Mouse (Mus musculus): Measurements from ENCODE around the gene Gnai3.

The Gnai3 gene

DNA sequence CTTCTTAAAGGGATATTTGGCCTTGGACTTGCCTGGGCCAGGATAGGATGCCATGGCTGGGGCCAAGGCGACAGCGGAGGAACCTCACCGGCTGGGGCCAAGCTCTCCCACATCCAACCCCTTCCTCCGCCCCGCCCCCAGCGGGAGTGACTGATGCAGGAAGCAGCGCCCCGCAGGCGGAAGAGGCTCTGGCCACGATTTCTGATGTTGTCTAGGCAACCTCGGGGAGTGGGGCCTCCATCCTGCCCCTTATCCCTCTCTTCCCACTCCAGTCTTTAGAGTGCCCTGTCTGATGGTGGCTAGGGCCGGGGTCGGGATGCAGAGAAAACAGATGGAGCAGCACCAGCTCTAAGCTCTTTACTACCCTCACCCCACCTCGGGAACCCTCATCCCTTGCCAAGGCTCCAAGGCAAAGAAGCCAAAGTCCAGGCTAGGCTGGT, 60.6 kb downstream of the Gnai3 start:
- TF ChIP-seq GATA4 (IDR thresholded peaks at IDR 0.05; ENCODE audit: insufficient replicate concordance, low read length): no peak; the same call in 1 of the 2 replicates

- no peak for TF ChIP-seq GATA4 (IDR thresholded peaks at IDR 0.05; ENCODE audit: insufficient replicate concordance, low read length)
These were observed 61.1 kb downstream of the Gnai3 start for GRCm38 (mm10) chr3:108084767-108085270.

DNA sequence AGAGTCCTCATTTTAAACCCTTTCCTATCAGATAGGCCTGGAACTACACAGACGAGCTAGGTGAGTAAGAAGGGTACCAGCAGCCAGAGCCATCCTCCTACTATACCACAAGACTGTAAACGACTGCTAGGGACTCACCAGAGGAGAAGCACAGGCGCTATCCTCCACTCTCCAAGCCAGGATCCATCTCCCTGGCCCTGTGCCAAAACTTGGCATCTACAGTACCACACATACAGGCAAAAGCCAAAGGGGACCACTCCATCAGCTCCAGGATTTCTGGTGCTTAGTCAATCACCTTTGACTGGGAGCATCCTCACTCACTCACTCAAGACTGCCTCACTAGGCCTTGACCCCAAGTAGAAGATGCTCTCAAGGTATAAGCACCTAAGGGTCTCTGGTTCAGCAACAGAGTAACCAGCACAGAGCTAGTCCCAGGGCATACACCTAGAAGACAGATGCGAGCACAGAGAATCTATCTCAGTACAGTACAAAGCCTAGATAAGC, 62.0 kb downstream of the Gnai3 start:
- TF ChIP-seq GATA4 (IDR thresholded peaks at IDR 0.05; ENCODE audit: insufficient replicate concordance, low read length): no peak

GRCm38 (mm10) chr3:108083161-108083560, 62.8 kb downstream of the Gnai3 start:
- no peak for TF ChIP-seq GATA4 (IDR thresholded peaks at IDR 0.05; ENCODE audit: insufficient replicate concordance, low read length)

DNA sequence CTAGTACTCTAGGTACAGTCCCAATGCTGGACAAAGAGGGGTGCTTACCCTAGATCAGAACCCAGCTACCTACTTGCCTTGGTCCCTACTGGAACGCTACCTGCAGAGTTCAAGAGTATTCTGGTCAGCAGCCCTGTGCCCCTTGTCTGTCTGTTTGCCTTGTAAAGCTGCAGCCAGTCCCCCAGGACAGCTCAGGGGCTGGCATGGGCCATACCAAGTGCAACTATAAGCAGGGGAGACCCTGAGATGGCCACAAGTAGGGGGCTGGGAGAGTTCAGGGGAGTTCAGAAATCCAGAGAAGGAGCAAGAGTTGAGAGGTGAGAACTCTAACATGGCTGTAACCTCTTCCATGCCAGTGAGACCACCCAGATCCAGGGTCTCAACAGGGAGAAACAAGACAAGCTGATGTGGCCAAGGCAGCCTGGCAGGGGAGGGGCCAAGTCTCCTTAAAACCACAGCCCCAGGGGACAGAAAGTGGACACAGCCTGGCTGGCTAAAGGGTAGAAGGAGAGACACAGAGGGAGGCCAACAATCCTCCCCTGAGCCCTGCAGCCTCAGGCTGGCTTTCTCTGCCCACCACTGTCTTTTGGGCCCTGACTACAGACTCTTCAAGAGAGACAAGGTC, 63.6 kb downstream of the Gnai3 start:
- no peak for TF ChIP-seq GATA4 (IDR thresholded peaks at IDR 0.05; ENCODE audit: insufficient replicate concordance, low read length)

- no peak for TF ChIP-seq GATA4 (IDR thresholded peaks at IDR 0.05; ENCODE audit: insufficient replicate concordance, low read length)
These were observed 64.3 kb downstream of the Gnai3 start for GRCm38 (mm10) chr3:108081681-108082080.

DNA sequence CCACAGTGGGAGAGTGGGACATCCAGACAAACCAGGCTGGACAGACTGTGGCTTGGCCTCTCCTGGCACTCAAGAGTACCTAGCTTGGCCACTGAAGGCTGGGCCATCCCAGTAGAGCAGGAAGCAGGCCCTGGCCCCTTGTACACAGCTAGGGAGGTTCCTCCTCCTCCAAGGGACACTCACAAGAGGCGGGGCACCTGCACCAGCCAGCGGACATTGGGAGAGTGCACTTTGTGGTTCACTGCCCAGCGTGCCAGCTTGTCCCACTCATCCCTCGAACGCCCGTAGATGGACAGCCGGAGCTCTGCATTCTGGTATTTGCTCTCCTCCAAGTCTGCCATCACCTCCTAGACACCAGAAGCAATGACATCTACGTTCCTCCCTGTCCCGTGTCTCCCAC, 69.1 kb downstream of the Gnai3 start:
- no peak for TF ChIP-seq GATA4 (IDR thresholded peaks at IDR 0.05; ENCODE audit: insufficient replicate concordance, low read length)

DNA sequence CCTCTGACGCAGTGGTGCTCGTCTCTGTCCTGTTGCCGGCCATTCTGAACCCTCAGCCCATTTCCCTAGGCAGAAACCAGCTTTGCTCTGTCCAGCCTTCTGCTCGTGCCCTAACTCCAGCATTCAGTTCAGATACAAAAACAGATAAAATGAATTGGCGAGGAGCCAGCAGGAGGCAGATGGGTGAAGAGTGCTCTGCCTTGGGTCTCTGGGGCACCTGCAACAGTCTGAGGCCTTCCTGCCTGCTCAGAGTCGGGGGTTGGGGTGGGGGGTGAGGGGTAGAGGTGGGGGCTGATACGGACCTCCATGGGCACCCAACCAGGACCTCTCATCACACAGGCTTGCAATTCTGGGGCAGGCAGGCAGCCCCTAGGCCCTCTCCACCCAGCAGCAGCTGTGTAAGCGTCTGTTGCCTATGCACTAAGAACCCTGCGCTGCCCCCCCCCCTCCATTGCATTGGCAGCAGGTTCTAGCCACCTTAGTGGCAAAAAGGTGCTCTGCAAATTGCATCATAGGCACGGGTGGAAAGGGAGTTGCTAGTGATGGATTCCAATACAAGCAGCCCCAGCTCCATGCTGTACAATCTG, 72.9 kb downstream of the Gnai3 start:
- no peak for TF ChIP-seq GATA4 (IDR thresholded peaks at IDR 0.05; ENCODE audit: insufficient replicate concordance, low read length)

DNA sequence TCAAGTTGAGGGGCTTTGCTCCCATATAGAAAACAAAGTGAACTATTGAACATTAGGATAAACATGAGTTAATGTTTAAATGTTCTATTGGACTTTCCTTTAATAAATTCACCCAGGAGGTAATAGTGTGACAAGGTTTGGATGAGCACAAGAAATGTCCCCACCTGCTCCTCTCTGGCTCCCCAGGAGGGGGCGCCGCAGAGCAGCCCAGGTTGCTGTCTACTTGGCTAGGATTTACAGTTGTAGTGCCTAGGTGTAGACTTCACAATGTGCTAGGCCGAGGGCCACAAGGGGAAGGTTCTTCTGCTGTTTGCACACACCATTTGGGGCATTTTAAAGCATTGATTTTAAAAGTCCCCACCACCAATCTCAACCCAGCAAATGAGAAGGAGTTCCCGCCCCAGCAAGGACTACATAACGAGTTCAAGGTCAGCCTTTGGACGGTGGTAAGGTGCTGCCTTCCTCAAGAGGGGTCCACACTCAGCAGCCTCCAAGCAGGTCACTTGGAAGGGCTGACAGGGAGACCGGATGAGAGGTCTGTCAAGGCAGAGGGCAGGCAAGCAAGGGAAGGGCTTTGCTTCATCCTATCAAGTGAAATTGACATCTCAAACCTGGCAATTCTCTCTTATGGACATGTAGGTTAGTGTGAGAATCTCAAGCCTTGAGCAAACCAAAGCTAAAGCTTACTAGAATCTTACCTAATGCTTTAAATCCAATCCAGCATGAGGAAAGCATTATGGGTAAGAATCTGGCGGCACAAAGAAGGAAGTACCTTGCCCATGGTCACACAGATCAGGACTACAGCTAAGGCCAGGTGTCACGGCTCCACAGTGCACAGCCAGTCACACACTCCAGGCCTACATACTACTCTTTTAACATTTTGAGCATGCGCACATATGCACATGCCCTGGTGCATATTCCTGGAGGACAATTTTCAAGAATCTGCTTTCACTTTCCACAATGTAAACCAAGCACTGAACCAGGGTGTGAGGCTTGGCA, 75.4 kb downstream of the Gnai3 start:
- TF ChIP-seq GATA4 (IDR thresholded peaks at IDR 0.05; ENCODE audit: insufficient replicate concordance, low read length): no peak

- TF ChIP-seq GATA4 (IDR thresholded peaks at IDR 0.05; ENCODE audit: insufficient replicate concordance, low read length): peak; percentile 73; the same call in 1 of the 2 replicates
These were observed 76.6 kb downstream of the Gnai3 start for GRCm38 (mm10) chr3:108069231-108069870.

GRCm38 (mm10) chr3:108068826-108069225, 77.1 kb downstream of the Gnai3 start:
- TF ChIP-seq GATA4 (IDR thresholded peaks at IDR 0.05; ENCODE audit: insufficient replicate concordance, low read length): no peak

- no peak for TF ChIP-seq GATA4 (IDR thresholded peaks at IDR 0.05; ENCODE audit: insufficient replicate concordance, low read length)
These were observed 78.5 kb downstream of the Gnai3 start for GRCm38 (mm10) chr3:108067370-108067934.

GRCm38 (mm10) chr3:108065551-108065950, 80.4 kb downstream of the Gnai3 start:
- TF ChIP-seq GATA4 (IDR thresholded peaks at IDR 0.05; ENCODE audit: insufficient replicate concordance, low read length): no peak

- no peak for TF ChIP-seq GATA4 (IDR thresholded peaks at IDR 0.05; ENCODE audit: insufficient replicate concordance, low read length)
These were observed 81.3 kb downstream of the Gnai3 start for GRCm38 (mm10) chr3:108064672-108065071.
